Mouse (Mus musculus) stomach, postnatal 0 days (tissue): Measurements from ENCODE around the gene Prkacb.

Source experiments
- CTCF ChIP-seq: IDR thresholded peaks from 2 replicates; pipeline ENCODE4 v1.5.1; 2016; ENCODE audit warnings: antibody characterized with exemption, low read depth, mild to moderate bottlenecking, moderate library complexity
- EP300 ChIP-seq: optimal IDR thresholded peaks from 2 replicates; pipeline ENCODE3; 2016; ENCODE audit warnings: antibody characterized with exemption

GRCm38 (mm10) chr3:146731499-146731898 lies 81.3 kb downstream of the Prkacb start:
- TF ChIP-seq EP300 (no peak), CTCF (no peak)
